Mouse (Mus musculus) kidney, adult 11 months (tissue): ENCODE data around the gene Zfp287.
"Not testable (repeated sequence)": the region's sequence is repeated elsewhere in the genome, so short reads cannot be mapped to it uniquely, and the experiment has no call there.

Experiments used
- DNase-seq: peaks from one replicate; pipeline ENCODE4 v3.0.0; 2022

Zfp287 gene

GRCm38 (mm10) chr11:62731311-62732021, at the start of gene Zfp287:
Gene Zfp287, minus strand, starts transcription at chr11:62731905.
- DNase-seq = peak; percentile 80

- no peak for DNase-seq
Observed at GRCm38 (mm10) chr11:62776510-62776909, 44.8 kb upstream of the Zfp287 start.

- DNase-seq = no peak
Observed at GRCm38 (mm10) chr11:62760755-62761457, 29.2 kb upstream of the Zfp287 start.

- no peak for DNase-seq
Observed at GRCm38 (mm10) chr11:62758491-62758890, 26.8 kb upstream of the Zfp287 start.

DNA sequence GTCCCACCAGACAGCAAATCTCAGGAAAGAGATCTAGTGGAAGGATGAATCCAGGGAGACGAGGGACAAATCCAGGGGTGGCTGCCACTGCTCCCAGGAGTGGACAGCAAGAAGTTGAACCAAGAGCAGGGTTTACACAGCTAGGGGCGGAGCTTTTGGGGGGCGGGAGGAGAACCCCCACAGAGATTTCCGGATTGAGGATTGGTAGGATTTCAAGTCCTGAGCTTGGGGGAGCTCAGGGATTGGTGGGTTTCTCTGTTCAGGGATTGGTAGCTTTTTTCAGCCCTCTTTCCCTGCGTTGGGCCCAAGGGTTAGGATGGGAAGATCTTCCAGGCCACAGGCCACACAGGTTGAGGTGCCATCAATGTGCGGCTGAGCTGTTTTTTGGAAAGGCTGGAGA, 26.2 kb upstream of the Zfp287 start:
- no peak for DNase-seq

- no peak for DNase-seq
Observed at GRCm38 (mm10) chr11:62757143-62757507, 25.4 kb upstream of the Zfp287 start.

- DNase-seq = peak; percentile 98
Observed at GRCm38 (mm10) chr11:62756456-62757142, 24.9 kb upstream of the Zfp287 start.

GRCm38 (mm10) chr11:62752780-62753179, 21.1 kb upstream of the Zfp287 start, which contains the start of gene Gm10428:
Gene Gm10428, plus strand, starts transcription at chr11:62753100.
- DNase-seq = no peak

- DNase-seq = no peak
Observed at GRCm38 (mm10) chr11:62752191-62752590, 20.5 kb upstream of the Zfp287 start.

GRCm38 (mm10) chr11:62749445-62749844, 17.7 kb upstream of the Zfp287 start:
- not testable (repeated sequence) for DNase-seq

DNA sequence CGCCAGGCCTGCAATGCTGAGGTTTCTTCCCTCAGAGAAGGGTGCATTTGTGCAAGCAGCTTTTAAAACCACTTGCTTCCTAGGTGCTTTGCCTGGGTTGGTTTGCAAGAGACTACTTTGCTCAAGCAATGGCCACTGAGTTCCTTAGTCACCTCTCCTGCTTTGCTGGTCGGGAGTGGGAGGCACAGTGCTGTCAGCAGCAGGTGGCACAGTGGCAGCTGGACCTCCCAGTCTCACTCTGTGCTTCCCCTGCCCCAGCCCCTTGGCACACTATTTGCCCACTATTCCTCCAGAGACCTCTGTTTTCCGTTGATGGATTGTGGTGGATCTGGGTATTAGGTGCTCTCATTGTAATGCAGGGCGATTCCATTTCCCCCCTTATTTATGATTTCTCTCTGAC, 16.4 kb upstream of the Zfp287 start:
- DNase-seq = no peak

GRCm38 (mm10) chr11:62747227-62747626, 15.5 kb upstream of the Zfp287 start:
- DNase-seq = no peak

DNA sequence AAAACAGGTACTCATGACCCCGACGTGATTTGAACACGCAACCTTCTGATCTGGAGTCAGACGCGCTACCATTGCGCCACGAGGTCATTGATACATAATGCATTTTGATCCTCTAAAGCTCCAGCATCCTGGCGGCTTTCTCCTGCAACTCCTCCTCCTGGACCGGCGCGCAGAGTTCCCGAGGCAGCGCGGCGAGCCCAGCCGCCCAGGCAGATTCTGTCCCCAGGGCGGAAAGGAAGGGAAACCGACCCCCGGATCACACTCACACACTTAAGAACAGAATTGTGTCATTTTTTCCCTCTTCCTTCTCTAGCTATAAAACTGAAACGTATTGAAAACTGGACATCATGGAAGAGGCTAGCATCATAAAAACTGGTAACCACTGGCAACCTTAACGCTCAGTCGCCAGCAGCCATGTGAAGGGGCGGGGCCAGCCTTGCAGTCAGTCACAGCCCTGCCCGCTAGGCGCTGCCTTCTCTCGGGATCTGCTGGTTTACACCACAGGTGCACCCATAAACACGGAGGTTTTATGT, 14.4 kb upstream of the Zfp287 start:
- DNase-seq = peak; percentile 59

- peak; percentile 55 for DNase-seq
Observed at GRCm38 (mm10) chr11:62744103-62744502, 12.4 kb upstream of the Zfp287 start.

DNA sequence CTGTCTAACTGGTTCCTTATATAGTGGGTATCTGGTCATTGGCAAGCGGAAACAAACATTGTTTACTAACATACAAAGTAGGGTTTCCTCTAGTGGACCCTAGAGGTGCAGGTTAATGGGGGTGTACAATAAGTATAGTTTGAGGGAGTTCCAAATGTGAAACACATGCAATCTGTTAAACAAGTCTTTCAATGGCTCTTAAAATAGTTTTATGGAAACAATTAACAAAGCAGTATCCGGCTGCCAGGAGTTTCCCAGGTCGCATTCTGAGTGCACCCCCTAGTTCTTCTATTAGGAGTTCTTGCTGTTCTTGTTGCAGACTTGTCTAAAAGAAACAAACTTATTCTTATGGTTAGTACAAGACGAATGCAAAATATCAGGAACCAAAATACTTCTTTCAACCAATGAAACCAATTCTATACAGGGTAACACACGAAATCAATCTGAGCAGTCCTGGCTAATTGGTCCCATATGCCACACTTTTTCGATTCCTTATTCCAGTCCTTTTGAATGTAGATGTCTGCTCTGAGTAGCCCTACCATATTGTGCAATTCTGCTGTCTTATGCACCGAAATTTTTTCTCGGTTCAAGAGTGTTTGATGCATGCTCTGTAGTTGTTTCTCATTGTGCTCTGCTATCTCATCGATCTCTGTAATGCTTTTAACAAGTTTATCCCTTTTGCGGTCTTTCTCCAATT, 10.7 kb upstream of the Zfp287 start:
- no peak for DNase-seq

DNA sequence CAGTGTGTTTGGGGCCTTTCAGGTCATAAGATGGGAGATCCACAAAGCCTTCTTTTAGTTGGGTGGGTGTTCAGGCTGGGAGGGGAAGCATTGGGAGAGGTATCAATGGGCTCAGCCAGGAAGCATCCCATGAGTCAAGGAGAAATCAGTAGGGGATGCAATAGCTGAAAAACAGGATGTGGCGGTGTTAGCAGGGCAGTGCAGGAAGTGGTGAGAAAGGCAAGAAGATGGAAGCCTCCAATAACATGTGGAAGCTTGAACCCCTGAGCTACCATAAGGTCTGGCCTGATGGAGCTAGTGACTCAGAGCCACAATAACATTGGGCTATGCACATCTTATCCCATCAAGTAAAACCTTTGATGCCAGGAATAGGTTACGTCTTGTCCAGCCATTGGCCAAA, 9.5 kb upstream of the Zfp287 start:
- DNase-seq = no peak

- DNase-seq = no peak
Observed at GRCm38 (mm10) chr11:62732665-62733064, 960 bp upstream of the Zfp287 start.

DNA sequence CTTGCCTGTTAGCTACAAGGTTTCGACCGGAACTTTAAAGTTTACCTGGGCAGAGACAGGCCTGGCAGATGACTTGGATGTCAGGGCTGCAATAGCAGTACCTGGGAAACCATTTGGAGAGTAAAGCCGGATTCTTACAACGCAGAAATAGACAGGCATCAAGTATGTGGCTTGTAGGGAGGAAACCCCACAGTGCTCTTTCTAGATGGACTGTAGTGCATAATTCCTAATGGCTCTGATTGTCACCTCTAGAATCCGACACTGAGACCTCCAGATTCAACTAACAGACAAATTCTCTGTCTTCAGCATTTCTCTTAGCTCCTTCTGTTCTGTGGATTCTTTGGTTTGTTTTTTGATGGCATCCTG, 300 bp upstream of the Zfp287 start:
- no peak for DNase-seq

GRCm38 (mm10) chr11:62728276-62728675, 3.4 kb downstream of the Zfp287 start:
- DNase-seq = no peak

DNA sequence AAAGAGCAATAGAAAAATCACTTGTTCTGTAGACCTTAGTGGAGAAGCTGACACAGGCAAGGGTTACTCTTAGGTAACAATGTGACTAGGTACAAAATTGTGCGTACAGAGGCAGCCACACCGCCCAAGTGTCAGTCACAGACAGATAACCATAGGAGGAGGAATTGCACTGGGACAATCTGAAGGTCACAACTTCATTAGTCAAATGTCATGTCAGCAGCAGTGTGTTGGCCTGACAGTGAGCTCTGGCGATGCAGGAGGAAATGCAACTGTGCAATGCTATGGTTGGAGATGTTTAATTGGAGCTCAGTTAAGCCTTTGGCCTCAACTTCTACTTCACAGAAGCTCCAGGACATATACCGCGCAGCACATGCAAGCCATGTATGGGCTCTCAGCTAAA, 21.0 kb downstream of the Zfp287 start:
- DNase-seq = no peak

GRCm38 (mm10) chr11:62708252-62708651, 23.5 kb downstream of the Zfp287 start:
- no peak for DNase-seq

- no peak for DNase-seq
Observed at GRCm38 (mm10) chr11:62706141-62706540, 25.6 kb downstream of the Zfp287 start.

DNA sequence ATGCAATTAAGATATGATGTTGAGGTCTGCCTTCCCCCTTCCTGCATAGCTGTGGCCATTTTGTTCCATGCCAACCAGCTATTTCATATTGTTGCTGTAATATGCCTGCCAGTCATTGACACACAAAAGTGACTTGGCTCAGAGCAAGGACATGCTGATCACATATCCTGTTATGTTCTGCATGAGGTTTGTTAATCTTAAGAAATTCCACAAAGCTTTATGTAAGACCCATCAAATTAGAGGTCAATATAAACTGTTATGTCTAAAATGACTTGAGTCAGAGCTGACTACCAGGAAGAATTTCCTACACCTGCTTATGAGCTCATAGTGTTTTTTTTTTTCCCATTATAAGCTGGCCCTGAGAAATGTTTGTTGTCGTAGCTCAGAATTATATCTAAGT, 30.5 kb downstream of the Zfp287 start:
- DNase-seq = no peak
